Mouse (Mus musculus) C2C12 (cell line): ENCODE results near the gene Ythdf1.

ENCODE experiments used
- CTCF ChIP-seq: IDR thresholded peaks from one replicate; pipeline ENCODE4 v1.5.1; 2011; ENCODE audit not compliant: control insufficient read depth, insufficient read depth, insufficient read length
- FOSL1 ChIP-seq: IDR thresholded peaks from one replicate; pipeline ENCODE4 v1.8.0; 2011; ENCODE audit warnings: mild to moderate bottlenecking, low read length; ENCODE audit not compliant: poor library complexity, insufficient read depth, severe bottlenecking
- MAX ChIP-seq: IDR thresholded peaks from one replicate; pipeline ENCODE4 v1.6.1; 2011; ENCODE audit warnings: mild to moderate bottlenecking, control low read depth
- MYOD1 ChIP-seq: IDR thresholded peaks from one replicate; pipeline ENCODE4 v1.6.1; 2011; ENCODE audit warnings: low read depth; ENCODE audit not compliant: control insufficient read depth, insufficient read length
- MYOG ChIP-seq: IDR thresholded peaks from one replicate; pipeline ENCODE4 v1.6.1; 2011; ENCODE audit not compliant: control insufficient read depth, insufficient read length; ENCODE audit errors: extremely low read depth
- USF1 ChIP-seq: IDR thresholded peaks from one replicate; pipeline ENCODE4 v1.6.1; 2011; ENCODE audit warnings: low read depth, mild to moderate bottlenecking, control low read depth, moderate library complexity

- no peak for TF ChIP-seq CTCF
- no peak for TF ChIP-seq MAX
- no peak for TF ChIP-seq USF1
- TF ChIP-seq MYOG, result no peak
- TF ChIP-seq MYOD1, result no peak
- TF ChIP-seq FOSL1, result no peak
Observed at GRCm38 (mm10) chr2:180941869-180942268, 21.1 kb upstream of the Ythdf1 start.
